Mouse (Mus musculus) stomach, embryonic 15.5 days (tissue): Measurements from ENCODE around the gene AU040320. TPM values are rescaled to one million over a fixed set of nuclear protein-coding genes. Genes with fewer than 3 reads are reported as not detected.
A peak's percentile ranks its signal among the peaks of the same experiment; 100 is the strongest.

Source experiments
- ATAC-seq: fragments of 200-750 bp; cut with Nextera tagmentation; 2 replicates; pipeline ENCODE4 v1.8.0; 2017; ENCODE audit warnings: low read depth, moderate number of reproducible peaks, moderate TSS enrichment; ENCODE audit not compliant: insufficient read depth, low FRiP score
- H3K27ac ChIP-seq: fragments of 300-500 bp; sonication (generic); 2 replicates; pipeline ENCODE4 v1.5.1; 2015; ENCODE audit warnings: mild to moderate bottlenecking, inconsistent platforms
- H3K27me3 ChIP-seq: fragments of 300-500 bp; sonication (generic); replicated peaks from 2 replicates; pipeline ENCODE4 v1.6.1; 2015; ENCODE audit warnings: inconsistent platforms
- H3K36me3 ChIP-seq: fragments of 300-500 bp; sonication (generic); 2 replicates; pipeline ENCODE4 v1.6.1; 2015; ENCODE audit warnings: inconsistent platforms
- H3K4me1 ChIP-seq: fragments of 300-500 bp; sonication (generic); 2 replicates; pipeline ENCODE4 v1.6.1; 2015; ENCODE audit warnings: inconsistent platforms
- H3K4me2 ChIP-seq: fragments of 300-500 bp; sonication (generic); 2 replicates; pipeline ENCODE4 v1.6.1; 2015; ENCODE audit warnings: mild to moderate bottlenecking, inconsistent platforms
- H3K4me3 ChIP-seq: fragments of 300-500 bp; sonication (generic); replicated peaks from 2 replicates; pipeline ENCODE4 v1.5.1; 2015; ENCODE audit warnings: inconsistent platforms
- H3K9ac ChIP-seq: fragments of 300-500 bp; sonication (generic); 2 replicates; pipeline ENCODE4 v1.6.1; 2015; ENCODE audit warnings: inconsistent platforms
- H3K9me3 ChIP-seq: fragments of 300-500 bp; sonication (generic); 2 replicates; pipeline ENCODE4 v1.6.1; 2016; ENCODE audit warnings: inconsistent platforms
- WGBS: fragments of 180-500 bp; shearing (Covaris S2); methylation state at CpG from one replicate; pipeline ENCODE4 v1.1.7; 2015; 5-methylcytosine and 5-hydroxymethylcytosine counted together
- polyA plus RNA-seq: library from polyadenylated mRNA; unstranded; fragments of >200 nt; fragmentation: Nextera tagmentation; extraction: Ambion mirVana; gene quantifications from 2 replicates; pipeline ENCODE4 v1.2.1, GENCODE M21; 2015

Gene AU040320
- polyA plus RNA-seq, 1 experiment from 2014 or later = 20.2 TPM

DNA sequence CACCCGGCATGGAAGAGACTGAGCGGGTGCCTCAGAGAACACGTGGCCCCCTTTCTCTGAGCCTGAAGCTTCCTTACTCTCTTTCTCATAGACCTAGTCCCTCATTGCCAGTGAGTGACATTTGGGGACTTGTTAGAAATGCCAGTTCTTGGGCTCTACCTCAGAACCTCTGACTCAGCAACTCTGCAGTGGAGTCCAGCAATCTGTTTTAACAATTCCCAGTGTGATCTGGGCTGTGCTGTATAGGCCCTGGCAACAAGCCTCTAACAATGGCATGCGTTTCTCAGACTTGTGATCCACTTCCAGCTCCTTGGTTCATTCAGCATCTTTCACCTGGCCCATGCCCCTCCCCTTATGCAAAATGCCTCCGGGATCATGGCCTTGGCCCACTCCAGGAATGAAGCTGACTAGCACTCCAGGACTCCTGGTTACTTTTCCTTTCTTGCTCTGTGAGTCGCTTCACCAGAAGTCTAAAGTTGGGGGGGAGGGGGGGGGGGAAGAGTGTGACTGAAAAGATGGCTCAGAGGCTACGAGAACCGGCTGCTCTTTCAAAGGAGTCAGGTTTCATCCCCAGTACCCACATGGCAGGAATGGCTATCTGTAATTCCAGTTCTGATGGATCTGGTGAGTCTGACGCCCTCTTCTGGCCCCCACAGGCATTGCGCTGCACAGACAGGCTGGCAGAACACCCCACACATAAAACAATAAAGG is 13.2 kb upstream of the AU040320 start:
- no peaks in the 10 kb centered on the region for H3K9me3 ChIP-seq
- peaks cover 13% of the 10 kb centered on the region for H3K4me1 ChIP-seq
- no peak overlapping the region for H3K4me2 ChIP-seq
- no peak overlapping the region for H3K27ac ChIP-seq
- H3K4me3 ChIP-seq = no peak overlapping the region
- H3K9ac ChIP-seq = no peak overlapping the region
- WGBS = 23% methylated on average over 10 of the region's 10 CpGs
- H3K27me3 ChIP-seq = peaks cover 42% of the 10 kb centered on the region
- ATAC-seq = no peak
- peaks cover 8% of the 10 kb centered on the region for H3K36me3 ChIP-seq

DNA sequence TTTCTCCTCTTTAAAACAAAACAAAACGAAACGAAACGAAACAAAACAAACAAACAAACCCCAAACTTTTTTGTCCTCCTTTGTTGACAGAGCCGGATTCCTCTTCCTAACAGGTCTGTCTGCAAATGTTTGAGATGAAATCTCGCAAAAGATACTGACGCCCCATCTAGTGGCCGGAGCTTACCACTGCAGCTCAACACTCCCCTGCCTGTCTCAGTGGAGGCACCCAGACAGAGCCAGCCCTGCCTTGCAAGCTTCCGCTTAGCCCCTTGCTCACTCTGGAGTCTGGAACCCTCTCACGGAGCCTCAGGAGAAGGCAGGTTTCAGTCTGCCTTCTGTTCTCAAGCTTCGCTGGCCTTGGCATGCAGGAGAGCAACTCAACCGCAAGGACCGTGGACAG is 11.9 kb upstream of the AU040320 start:
- H3K36me3 ChIP-seq = peaks cover 20% of the 10 kb centered on the region
- no peaks in the 10 kb centered on the region for H3K4me1 ChIP-seq
- no peak overlapping the region for H3K4me3 ChIP-seq
- no peak overlapping the region for H3K9ac ChIP-seq
- peak; percentile 72; the same call in 1 of the 2 replicates for ATAC-seq
- no peak overlapping the region for H3K27ac ChIP-seq
- peak overlapping the region; percentile 32; the same call in 1 of the 2 replicates for H3K4me2 ChIP-seq
- 5% methylated on average over 12 of the region's 12 CpGs for WGBS
- H3K9me3 ChIP-seq = no peaks in the 10 kb centered on the region
- peaks cover 29% of the 10 kb centered on the region for H3K27me3 ChIP-seq

DNA sequence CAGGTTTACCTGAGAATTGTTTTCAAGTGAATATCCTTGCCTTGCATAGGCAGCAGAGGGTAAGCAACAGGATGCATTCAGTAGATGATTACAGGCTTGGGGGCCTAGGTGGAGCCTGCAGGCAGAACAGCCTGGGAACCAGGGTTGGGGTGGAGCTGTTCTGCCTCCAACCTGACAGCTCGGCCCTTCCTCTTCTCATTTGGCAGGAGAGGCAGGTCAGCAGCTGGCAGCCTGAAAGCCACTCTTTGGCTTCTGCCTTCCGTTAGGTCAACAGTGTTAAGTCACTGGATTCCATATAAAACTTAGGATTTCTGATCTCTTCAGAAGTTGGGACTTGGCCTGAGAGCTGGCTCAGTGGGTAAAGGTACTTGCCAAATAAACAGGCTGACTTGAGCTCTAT is 10.4 kb upstream of the AU040320 start:
- WGBS = 48% methylated on average over 2 of the region's 2 CpGs
- H3K36me3 ChIP-seq = peaks cover 29% of the 10 kb centered on the region
- no peaks in the 10 kb centered on the region for H3K9me3 ChIP-seq
- no peak overlapping the region for H3K9ac ChIP-seq
- no peak overlapping the region for H3K4me2 ChIP-seq
- H3K4me1 ChIP-seq = no peaks in the 10 kb centered on the region
- no peak overlapping the region for H3K27ac ChIP-seq
- H3K4me3 ChIP-seq = no peak overlapping the region
- peaks cover 14% of the 10 kb centered on the region for H3K27me3 ChIP-seq
- ATAC-seq = no peak

DNA sequence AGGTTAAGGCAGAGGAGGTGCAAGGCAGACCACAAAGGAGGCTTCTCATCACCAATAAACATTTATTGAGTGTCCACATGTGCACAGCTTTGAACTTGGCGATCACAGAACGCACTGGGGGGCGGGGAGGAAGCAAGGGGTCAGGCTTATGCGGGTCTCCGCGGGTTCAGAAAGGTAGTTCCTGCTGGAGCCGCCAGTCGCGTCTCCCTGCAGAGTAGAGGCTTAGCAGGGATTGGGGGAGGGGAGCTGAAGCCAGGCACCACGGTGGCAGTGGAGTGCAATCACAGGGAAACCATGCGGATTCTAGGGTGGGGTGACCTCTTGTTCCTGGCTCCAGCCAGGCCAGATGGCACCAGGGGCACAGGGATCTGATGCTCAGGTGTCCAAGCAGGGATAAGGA is 9.6 kb upstream of the AU040320 start:
- Histone ChIP-seq H3K4me2 (no peak overlapping the region), H3K9ac (no peak overlapping the region), H3K9me3 (no peaks in the 10 kb centered on the region), H3K36me3 (peaks cover 36% of the 10 kb centered on the region), H3K4me1 (no peaks in the 10 kb centered on the region), H3K4me3 (no peak overlapping the region), H3K27me3 (peaks cover 7% of the 10 kb centered on the region; the same call in 1 of the 2 replicates), H3K27ac (no peak overlapping the region)
- WGBS = 22% methylated on average over 11 of the region's 11 CpGs
- no peak for ATAC-seq

DNA sequence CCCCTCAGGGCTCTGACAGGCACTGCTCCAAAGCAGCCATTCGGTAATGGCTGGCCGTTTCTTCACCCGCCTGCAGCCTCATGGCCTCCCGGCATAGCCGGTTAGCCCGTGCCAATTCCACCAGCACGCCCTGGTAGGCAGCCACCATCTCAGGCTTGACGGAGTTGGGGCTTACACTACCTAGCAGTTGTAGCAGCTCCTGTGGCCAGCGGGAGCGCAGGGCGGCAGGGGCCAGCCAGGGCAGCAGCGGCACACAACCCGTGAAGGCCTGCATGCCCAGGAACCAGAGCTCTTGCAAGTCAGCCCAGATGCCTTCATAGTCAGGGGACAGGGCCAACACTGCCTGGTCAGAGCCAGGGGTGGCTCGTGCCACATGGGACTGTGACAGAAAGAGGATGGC is 8.5 kb upstream of the AU040320 start:
- peaks cover 5% of the 10 kb centered on the region; the same call in 1 of the 2 replicates for H3K4me1 ChIP-seq
- no peaks in the 10 kb centered on the region for H3K27me3 ChIP-seq
- 92% methylated on average over 14 of the region's 14 CpGs for WGBS
- no peak overlapping the region for H3K4me2 ChIP-seq
- H3K27ac ChIP-seq = no peak overlapping the region
- peaks cover 36% of the 10 kb centered on the region for H3K36me3 ChIP-seq
- H3K4me3 ChIP-seq = no peak overlapping the region
- H3K9me3 ChIP-seq = no peaks in the 10 kb centered on the region
- no peak for ATAC-seq
- no peak overlapping the region for H3K9ac ChIP-seq

DNA sequence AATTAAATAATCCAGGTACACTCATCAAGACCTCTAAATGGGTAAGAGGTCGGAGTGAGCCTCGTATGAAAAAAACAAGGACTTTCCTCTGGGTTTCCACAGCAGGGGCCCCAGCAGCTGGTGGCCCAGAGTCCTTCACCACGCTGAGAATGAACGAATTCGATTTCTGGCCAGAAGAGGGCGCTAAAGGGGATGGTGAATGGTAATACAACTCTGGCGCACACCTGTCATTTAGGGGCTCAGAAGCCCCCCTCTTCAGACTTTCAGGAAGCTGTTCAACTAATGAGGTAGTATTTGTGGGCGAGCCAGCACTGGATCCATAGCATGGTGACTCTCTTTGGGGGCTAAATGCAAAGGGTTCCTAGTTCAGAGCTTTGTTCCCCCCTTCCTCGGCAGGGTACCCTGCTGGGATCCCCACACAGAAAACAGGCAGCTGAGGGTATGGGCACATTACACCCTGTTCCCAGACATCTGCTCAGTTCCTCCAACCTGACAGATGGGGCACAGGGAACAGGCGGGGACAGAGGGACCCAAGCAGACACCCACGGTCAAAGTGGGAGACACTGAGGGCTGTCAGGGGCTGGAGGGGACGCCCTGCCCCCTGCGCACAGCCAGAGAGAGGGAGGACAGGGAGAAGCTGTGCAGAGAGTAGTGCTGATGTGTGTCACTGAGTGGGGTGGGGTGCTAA is 7.7 kb upstream of the AU040320 start:
- no peak overlapping the region for H3K4me3 ChIP-seq
- no peaks in the 10 kb centered on the region for H3K9me3 ChIP-seq
- no peak overlapping the region for H3K9ac ChIP-seq
- no peaks in the 10 kb centered on the region for H3K27me3 ChIP-seq
- H3K4me2 ChIP-seq = no peak overlapping the region
- H3K36me3 ChIP-seq = peaks cover 36% of the 10 kb centered on the region
- H3K27ac ChIP-seq = no peak overlapping the region
- WGBS = 45% methylated on average over 13 of the region's 13 CpGs
- no peak for ATAC-seq
- peaks cover 12% of the 10 kb centered on the region for H3K4me1 ChIP-seq

DNA sequence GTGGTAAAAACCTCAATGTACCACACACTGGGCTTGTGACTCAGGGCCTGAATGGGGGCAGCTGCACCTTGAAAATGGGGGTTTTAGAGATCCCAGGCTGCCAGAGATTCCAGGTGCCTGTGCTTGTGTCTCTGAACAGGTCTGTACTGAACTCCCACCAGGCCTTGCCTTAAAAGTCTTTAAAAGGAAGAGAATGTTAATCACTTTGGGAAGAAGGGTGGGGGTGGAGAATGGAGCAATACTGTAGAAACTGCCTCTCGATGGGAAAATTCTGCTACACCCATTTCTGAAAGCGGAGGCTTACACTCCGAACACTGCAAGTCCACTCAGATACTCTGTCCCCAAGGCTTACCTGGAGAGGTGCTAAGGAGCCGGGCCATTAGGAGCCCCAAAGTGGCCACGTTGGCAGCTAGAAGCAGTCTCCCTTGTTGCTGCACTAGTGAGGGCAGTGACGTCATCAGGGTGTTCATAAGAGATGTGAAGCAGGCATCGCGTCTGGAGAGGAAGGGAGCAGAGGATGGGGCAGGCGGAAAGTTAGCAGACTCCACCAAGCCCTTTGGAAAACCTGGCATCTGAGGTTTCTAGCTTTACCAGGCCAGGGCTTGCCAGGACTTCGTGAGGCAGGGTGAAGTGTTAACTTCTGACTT is 7.0 kb upstream of the AU040320 start:
- Histone ChIP-seq H3K4me1 (peaks cover 15% of the 10 kb centered on the region), H3K4me2 (no peak overlapping the region), H3K27ac (no peak overlapping the region), H3K9ac (no peak overlapping the region), H3K4me3 (no peak overlapping the region), H3K9me3 (no peaks in the 10 kb centered on the region), H3K27me3 (no peaks in the 10 kb centered on the region), H3K36me3 (peaks cover 36% of the 10 kb centered on the region)
- 78% methylated on average over 10 of the region's 10 CpGs for WGBS
- no peak for ATAC-seq

DNA sequence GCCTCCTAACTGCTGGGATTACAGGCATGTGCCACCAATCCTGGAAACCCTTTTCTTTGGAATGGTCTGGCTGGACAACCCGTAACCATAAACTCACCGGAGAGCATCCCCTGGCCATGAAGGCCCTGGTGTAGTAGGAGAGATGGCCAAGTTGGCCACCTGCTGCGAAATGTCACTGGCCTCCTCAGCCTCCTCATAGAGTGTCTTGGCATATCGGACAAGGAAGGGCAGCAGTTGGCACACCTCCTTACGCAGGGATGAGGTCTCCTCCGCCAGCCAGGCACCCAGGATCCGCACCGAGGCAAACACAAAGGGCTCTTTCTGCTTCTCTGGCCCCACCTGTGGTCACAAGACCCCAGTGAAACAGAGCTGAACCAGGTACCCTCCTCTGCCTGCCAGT is 5.0 kb upstream of the AU040320 start:
- WGBS = 95% methylated on average over 8 of the region's 8 CpGs
- H3K36me3 ChIP-seq = peaks cover 36% of the 10 kb centered on the region

DNA sequence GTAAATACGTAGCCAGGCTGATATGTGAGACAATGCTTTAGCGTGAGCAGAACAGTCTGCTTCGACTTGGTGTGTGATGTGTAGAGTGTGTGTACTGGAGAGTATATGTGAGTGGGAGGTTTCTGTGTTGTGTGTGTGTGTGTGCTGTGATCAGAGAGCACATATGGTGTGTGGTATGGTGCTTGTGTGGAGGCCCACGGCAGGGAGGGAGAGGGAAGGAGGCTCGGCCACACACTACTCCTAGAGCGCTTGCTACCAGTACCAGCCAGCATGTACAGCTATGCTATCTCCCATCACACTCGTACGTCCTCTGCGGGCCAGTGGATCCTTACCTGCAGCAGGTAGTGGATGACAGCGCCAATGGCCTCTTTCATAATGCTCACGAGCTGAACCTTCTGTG is 3.8 kb upstream of the AU040320 start:
- no peak overlapping the region for H3K4me3 ChIP-seq
- peaks cover 34% of the 10 kb centered on the region for H3K36me3 ChIP-seq
- no peaks in the 10 kb centered on the region for H3K9me3 ChIP-seq
- peaks cover 25% of the 10 kb centered on the region for H3K4me1 ChIP-seq
- no peak overlapping the region for H3K4me2 ChIP-seq
- WGBS = 89% methylated on average over 11 of the region's 11 CpGs
- no peaks in the 10 kb centered on the region for H3K27me3 ChIP-seq
- no peak overlapping the region for H3K27ac ChIP-seq
- H3K9ac ChIP-seq = no peak overlapping the region
- no peak for ATAC-seq

More for the DNA sequence above, 5.0 kb upstream of the AU040320 start:
- peaks cover 25% of the 10 kb centered on the region for H3K4me1 ChIP-seq
- no peak overlapping the region for H3K4me2 ChIP-seq
- H3K27me3 ChIP-seq = no peaks in the 10 kb centered on the region
- H3K27ac ChIP-seq = no peak overlapping the region
- no peaks in the 10 kb centered on the region for H3K9me3 ChIP-seq
- H3K4me3 ChIP-seq = no peak overlapping the region
- no peak for ATAC-seq
- no peak overlapping the region for H3K9ac ChIP-seq

DNA sequence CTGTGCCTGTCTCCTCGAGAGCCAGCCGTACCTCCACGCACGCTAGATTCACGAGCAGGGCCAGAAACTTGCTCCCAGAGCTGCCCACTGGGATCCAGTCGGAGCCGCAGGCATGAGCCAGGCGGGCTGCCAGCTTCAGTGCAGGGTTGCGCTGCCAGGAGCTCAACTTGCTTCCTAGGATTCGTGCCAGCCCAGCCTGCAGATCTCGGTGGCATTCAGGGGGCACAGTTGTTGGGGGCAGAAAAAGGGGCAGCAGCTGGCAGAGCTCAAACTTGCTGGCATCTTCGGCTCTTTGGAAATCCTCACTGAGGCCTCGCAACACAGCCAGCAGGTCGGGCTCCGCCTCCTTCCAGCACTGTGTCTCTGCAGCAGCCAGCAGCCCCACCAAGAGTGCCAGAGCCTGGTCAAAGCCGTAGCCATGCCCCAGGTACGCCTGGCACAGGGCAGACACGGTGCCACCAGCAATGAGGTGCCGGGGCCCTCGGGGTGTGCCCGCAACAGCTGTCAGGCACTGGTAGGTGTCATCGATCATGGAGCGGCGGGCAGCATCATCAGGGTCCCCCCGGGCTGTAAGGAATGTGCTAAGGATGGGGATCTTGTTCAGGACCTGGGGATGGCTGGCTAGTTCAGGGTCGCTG is 3.2 kb upstream of the AU040320 start:
- Histone ChIP-seq H3K36me3 (peaks cover 28% of the 10 kb centered on the region), H3K4me3 (no peak overlapping the region), H3K9ac (no peak overlapping the region), H3K4me2 (no peak overlapping the region; the same call in 1 of the 2 replicates), H3K27ac (no peak overlapping the region), H3K9me3 (no peaks in the 10 kb centered on the region), H3K4me1 (peaks cover 29% of the 10 kb centered on the region), H3K27me3 (no peaks in the 10 kb centered on the region)
- 86% methylated on average over 26 of the region's 26 CpGs for WGBS
- ATAC-seq = no peak

DNA sequence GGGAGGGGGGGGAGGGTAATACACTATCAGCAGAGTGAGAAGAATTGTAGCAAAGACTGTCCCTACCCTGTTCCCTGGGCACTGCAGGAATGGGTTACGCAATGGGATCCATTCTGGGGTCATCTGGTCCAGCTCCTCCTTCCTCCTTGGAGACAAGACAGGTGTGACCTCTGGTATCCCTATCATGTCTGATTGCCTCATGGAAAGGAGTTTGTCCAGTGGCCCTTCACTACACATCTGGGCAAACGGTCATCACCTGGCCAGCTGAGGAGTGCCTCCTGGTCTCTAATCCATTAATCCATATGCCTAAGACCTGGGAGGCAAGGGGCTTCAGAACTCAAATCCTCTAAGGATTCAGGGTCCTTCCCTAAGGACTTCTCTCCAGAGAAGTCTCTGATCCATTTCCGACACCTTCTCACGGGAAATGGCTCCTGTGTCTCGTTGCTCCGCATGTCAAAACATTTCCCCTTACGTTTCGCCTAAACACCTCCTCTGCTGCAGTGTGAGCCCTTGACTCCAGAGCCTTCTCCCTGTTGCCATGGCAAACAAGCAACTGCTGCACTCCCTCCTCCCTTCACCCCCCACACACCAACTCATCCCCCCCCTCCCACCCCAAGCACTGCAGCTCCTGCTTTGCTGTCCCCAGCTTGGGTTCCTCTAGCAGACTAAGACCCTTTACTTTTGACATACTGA is 2.3 kb upstream of the AU040320 start:
- Histone ChIP-seq H3K27ac (no peak overlapping the region), H3K4me3 (no peak overlapping the region), H3K4me1 (peaks cover 33% of the 10 kb centered on the region), H3K9ac (no peak overlapping the region), H3K9me3 (no peaks in the 10 kb centered on the region), H3K36me3 (peaks cover 20% of the 10 kb centered on the region), H3K4me2 (no peak overlapping the region), H3K27me3 (no peaks in the 10 kb centered on the region)
- WGBS = 79% methylated on average over 8 of the region's 8 CpGs
- ATAC-seq = no peak
